Mouse (Mus musculus): ENCODE results near the gene Tbcd.

DNA sequence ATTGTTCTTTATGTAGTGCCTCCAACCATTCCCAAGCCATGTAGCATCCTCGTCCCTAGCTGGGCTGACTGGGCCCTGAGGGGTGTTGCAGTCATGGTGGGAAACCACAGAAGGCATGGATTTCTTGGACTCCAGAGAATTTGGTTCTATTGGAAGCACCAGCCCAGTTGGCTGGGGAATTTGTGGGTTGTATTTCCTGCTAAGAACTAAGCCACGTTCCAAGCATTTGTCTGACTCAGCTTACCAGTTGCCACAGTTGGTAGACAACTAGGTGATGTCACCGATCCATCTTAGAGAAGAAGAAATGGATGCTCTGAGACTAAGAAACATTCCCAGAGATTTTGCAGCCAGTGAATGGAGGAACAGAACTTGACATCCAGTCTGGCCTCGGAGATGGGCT is 10.1 kb upstream of the Tbcd start:
- TF ChIP-seq CTCF (IDR thresholded peaks at IDR 0.05; ENCODE audit: insufficient read depth, low read depth, low read length) (no peak), POLR2A (IDR thresholded peaks at IDR 0.05; ENCODE audit: insufficient read depth, low read depth, low read length) (no peak)
